Mouse (Mus musculus) G1E (cell line): ENCODE data around the gene Fam81a. TPM values are rescaled to one million over a fixed set of nuclear protein-coding genes. Genes with fewer than 3 reads are reported as not detected.

ENCODE experiments used
- ATAC-seq: 2 replicates; pipeline ENCODE4 v1.8.0; 2016; ENCODE audit warnings: mild to moderate bottlenecking; ENCODE audit not compliant: insufficient number of reproducible peaks, poor library complexity, low FRiP score, severe bottlenecking; ENCODE audit errors: extremely low read depth
- DNase-seq: peaks from one replicate; pipeline ENCODE4 v3.0.0; 2012; ENCODE audit warnings: low spot score
- H3K27me3 ChIP-seq: 2 replicates; pipeline ENCODE4 v1.6.1; 2012; ENCODE audit warnings: mild to moderate bottlenecking, low read length, inconsistent platforms; ENCODE audit not compliant: insufficient read depth
- H3K36me3 ChIP-seq: replicated peaks from 2 replicates; pipeline ENCODE3; 2012; ENCODE audit warnings: mild to moderate bottlenecking, inconsistent platforms
- H3K4me1 ChIP-seq: 2 replicates; pipeline ENCODE4 v1.6.1; 2012; ENCODE audit warnings: low read depth, low read length, inconsistent platforms, mixed read lengths; ENCODE audit not compliant: insufficient read depth
- H3K4me3 ChIP-seq: 2 replicates; pipeline ENCODE4 v1.5.1; 2012; ENCODE audit warnings: low read depth, mild to moderate bottlenecking, inconsistent platforms, low read length, moderate library complexity, mixed read lengths
- H3K9me3 ChIP-seq: replicated peaks from 2 replicates; pipeline ENCODE4 v1.6.1; 2012; ENCODE audit warnings: inconsistent platforms
- CTCF ChIP-seq: IDR thresholded peaks from 2 replicates; pipeline ENCODE4 v1.5.1; 2012; ENCODE audit warnings: low read depth, low read length, inconsistent platforms, mixed read lengths
- GATA1 ChIP-seq: IDR thresholded peaks from 2 replicates; pipeline ENCODE4 v1.6.1; 2012; ENCODE audit warnings: borderline replicate concordance, low read length, inconsistent platforms, mixed read lengths
- GATA2 ChIP-seq: IDR thresholded peaks from 2 replicates; pipeline ENCODE4 v1.6.1; 2012; ENCODE audit warnings: low read depth, low read length, inconsistent platforms, borderline replicate concordance
- POLR2AphosphoS5 ChIP-seq: IDR thresholded peaks from 2 replicates; pipeline ENCODE4 v1.6.1; 2012; ENCODE audit warnings: low read depth, low read length, inconsistent platforms; ENCODE audit not compliant: insufficient replicate concordance
- TAL1 ChIP-seq: conservative IDR thresholded peaks from 2 replicates; pipeline ENCODE4 v1.6.1; 2012; ENCODE audit warnings: low read depth, low read length, inconsistent platforms, mixed read lengths
- polyA plus RNA-seq: library from polyadenylated mRNA; stranded (reverse); fragments of >175 nt; gene quantifications from 2 replicates; pipeline ENCODE4 v1.2.3, GENCODE M21; 2012
- total RNA-seq, 2 experiments: library from RNA; stranded (forward) in 1 of 2; stranded (reverse) in 1 of 2; fragments of 200-1000 nt in 1 of 2; fragments of >200 nt in 1 of 2; fragmentation: Nextera tagmentation in 1 of 2; gene quantifications; 2 replicates each; pipeline ENCODE4 v1.2.3; 2014 to 2017

Fam81a gene
- total and polyA plus RNA-seq, 3 experiments: not detected

- no peaks in the 10 kb centered on the region for H3K36me3 ChIP-seq
- DNase-seq (no peak), ATAC-seq (no peak)
- peaks cover 23% of the 10 kb centered on the region for H3K27me3 ChIP-seq
- TF ChIP-seq TAL1 (no peak), GATA1 (no peak), POLR2AphosphoS5 (no peak), CTCF (no peak), GATA2 (no peak)
- no peak overlapping the region for H3K4me3 ChIP-seq
- H3K4me1 ChIP-seq: peaks cover 9% of the 10 kb centered on the region
- H3K9me3 ChIP-seq: no peaks in the 10 kb centered on the region; the same call in 1 of the 2 replicates
Measured at GRCm38 (mm10) chr9:70053411-70053810, 88.9 kb downstream of the Fam81a start.

- DNase-seq: no peak
- TF ChIP-seq CTCF (no peak), GATA1 (no peak), TAL1 (no peak), GATA2 (no peak), POLR2AphosphoS5 (no peak)
Measured at GRCm38 (mm10) chr9:70052730-70053129, 89.6 kb downstream of the Fam81a start.

GRCm38 (mm10) chr9:70049839-70050238, 92.5 kb downstream of the Fam81a start:
- no peak for DNase-seq
- Histone ChIP-seq H3K4me3 (no peak overlapping the region), H3K36me3 (no peaks in the 10 kb centered on the region), H3K27me3 (peaks cover 17% of the 10 kb centered on the region), H3K4me1 (peaks cover 40% of the 10 kb centered on the region), H3K9me3 (no peaks in the 10 kb centered on the region)
- ATAC-seq: no peak
- TF ChIP-seq GATA2 (no peak), TAL1 (no peak), POLR2AphosphoS5 (no peak), GATA1 (no peak), CTCF (no peak)

More at GRCm38 (mm10) chr9:70052730-70053129, 89.6 kb downstream of the Fam81a start:
- H3K9me3 ChIP-seq: no peaks in the 10 kb centered on the region; the same call in 1 of the 2 replicates
- H3K4me1 ChIP-seq: peaks cover 16% of the 10 kb centered on the region
- no peak for ATAC-seq
- H3K36me3 ChIP-seq: no peaks in the 10 kb centered on the region
- H3K4me3 ChIP-seq: no peak overlapping the region
- H3K27me3 ChIP-seq: peaks cover 19% of the 10 kb centered on the region

GRCm38 (mm10) chr9:70049416-70049783, 93.0 kb downstream of the Fam81a start:
- no peak for DNase-seq
- TF ChIP-seq GATA1 (no peak), CTCF (no peak), POLR2AphosphoS5 (no peak), GATA2 (no peak), TAL1 (no peak)
- H3K4me3 ChIP-seq: no peak overlapping the region
- ATAC-seq: no peak
- H3K36me3 ChIP-seq: no peaks in the 10 kb centered on the region
- peaks cover 17% of the 10 kb centered on the region for H3K27me3 ChIP-seq
- no peaks in the 10 kb centered on the region for H3K9me3 ChIP-seq
- peaks cover 41% of the 10 kb centered on the region for H3K4me1 ChIP-seq

- H3K9me3 ChIP-seq: no peaks in the 10 kb centered on the region
- no peak overlapping the region for H3K4me3 ChIP-seq
- peaks cover 16% of the 10 kb centered on the region for H3K27me3 ChIP-seq
- peaks cover 46% of the 10 kb centered on the region for H3K4me1 ChIP-seq
- no peak for ATAC-seq
- no peak for DNase-seq
- TF ChIP-seq TAL1: no peak
- no peak for TF ChIP-seq POLR2AphosphoS5
- no peak for TF ChIP-seq GATA1
- no peak for TF ChIP-seq GATA2
- TF ChIP-seq CTCF: no peak
- H3K36me3 ChIP-seq: no peaks in the 10 kb centered on the region
Measured at GRCm38 (mm10) chr9:70048751-70049415, 93.5 kb downstream of the Fam81a start.

- Histone ChIP-seq H3K36me3 (no peaks in the 10 kb centered on the region), H3K4me3 (no peak overlapping the region), H3K27me3 (peaks cover 11% of the 10 kb centered on the region; the same call in 1 of the 2 replicates), H3K4me1 (peaks cover 50% of the 10 kb centered on the region), H3K9me3 (no peaks in the 10 kb centered on the region)
- DNase-seq (no peak), ATAC-seq (no peak)
- no peak for TF ChIP-seq TAL1
- no peak for TF ChIP-seq GATA1
- TF ChIP-seq CTCF: no peak
- TF ChIP-seq POLR2AphosphoS5: no peak
- no peak for TF ChIP-seq GATA2
Measured at GRCm38 (mm10) chr9:70048280-70048679, 94.1 kb downstream of the Fam81a start.
